Mouse (Mus musculus): Measurements from ENCODE around the gene Rassf7. TPM values are rescaled to one million over a fixed set of nuclear protein-coding genes. Genes with fewer than 3 reads are reported as not detected.

Gene Rassf7
- total and polyA plus RNA-seq, 3 experiments, result 4.1 to 11.6 (median 8.1) TPM

- H3K27ac ChIP-seq (ENCODE audit: insufficient read depth, low read depth), result no peak overlapping the region
- in situ Hi-C loops (cut with MboI; ENCODE audit: low pct_ligation_motif_present, low pct_unique_long_range_greater_than_20kb, low sequenced_read_pairs), result loop anchor here (10.0 kb wide), 1 partner anchor 101 kb away; no protein-coding TSS in a partner anchor
- H3K4me1 ChIP-seq (ENCODE audit: control insufficient read depth in 1 of 2, insufficient read depth in 2 of 2), result peaks cover 14 to 27% of the 10 kb centered on the region in 2 experiments
- dilution Hi-C loops (cut with MboI; ENCODE audit: extremely low pct_ligation_motif_present, extremely low pct_unique_long_range_greater_than_20kb, low sequenced_read_pairs), result no loop called here
- H3K36me3 ChIP-seq (replicated peaks in 1 of 2; ENCODE audit: control insufficient read depth in 1 of 2, insufficient read depth in 1 of 2, low read length in 1 of 2), result peaks cover 59 to 64% of the 10 kb centered on the region in 2 experiments
- no peaks in the 10 kb centered on the region for H3K9me3 ChIP-seq (replicated peaks; ENCODE audit: low read length)
- no peak overlapping the region for H3K4me2 ChIP-seq (ENCODE audit: insufficient read depth, low read depth, poor library complexity, severe bottlenecking)
- DNase-seq (ENCODE audit: extremely low read depth), result no peak
- H3K79me2 ChIP-seq (replicated peaks; ENCODE audit: control insufficient read depth, extremely low read depth, insufficient read depth, poor library complexity, severe bottlenecking), result no peaks in the 10 kb centered on the region
- TF ChIP-seq HCFC1 (IDR thresholded peaks at IDR 0.05; ENCODE audit: low read depth, low read length), result no peak
- no peak for TF ChIP-seq USF1 (IDR thresholded peaks at IDR 0.05; ENCODE audit: low read depth, low read length)
- no peak for TF ChIP-seq RCOR1 (conservative IDR thresholded peaks at IDR 0.05; ENCODE audit: low read depth, low read length)
- no peak for TF ChIP-seq MAX (IDR thresholded peaks at IDR 0.05; ENCODE audit: low read length)
- TF ChIP-seq JUN (IDR thresholded peaks at IDR 0.05; ENCODE audit: insufficient read depth, low read depth, low read length), result no peak
- TF ChIP-seq MAZ (IDR thresholded peaks at IDR 0.05; ENCODE audit: low read depth, low read length), result no peak
- no peak for TF ChIP-seq NELFE (IDR thresholded peaks at IDR 0.05; ENCODE audit: low read depth, low read length)
- no peak for TF ChIP-seq NRF1 (IDR thresholded peaks at IDR 0.05; ENCODE audit: low read depth, low read length)
- no peak for TF ChIP-seq BHLHE40 (IDR thresholded peaks at IDR 0.05; ENCODE audit: low read depth, low read length)
- TF ChIP-seq JUND (conservative IDR thresholded peaks at IDR 0.05; ENCODE audit: low read depth, low read length), result no peak
- no peak for TF ChIP-seq RAD21 (IDR thresholded peaks at IDR 0.05; ENCODE audit: low read depth, low read length)
- TF ChIP-seq ZNF384 (IDR thresholded peaks at IDR 0.05; ENCODE audit: low read depth, low read length), result no peak
- H3K27me3 ChIP-seq (replicated peaks), result no peaks in the 10 kb centered on the region
- no peak overlapping the region for H3K9ac ChIP-seq (ENCODE audit: insufficient read depth, low read depth)
- H3K4me3 ChIP-seq (replicated peaks in 1 of 3; ENCODE audit: low read depth in 2 of 3, low read length in 2 of 3, poor library complexity in 1 of 3), result no peak overlapping the region
Measured at GRCm38 (mm10) chr7:141263640-141264039, 48.0 kb downstream of the Rassf7 start.

- Histone ChIP-seq H3K4me2 (ENCODE audit: insufficient read depth, low read depth, poor library complexity, severe bottlenecking) (peak overlapping the region; percentile 58; the same call in 1 of the 2 replicates), H3K27ac (ENCODE audit: insufficient read depth, low read depth) (peak overlapping the region; percentile 80), H3K36me3 (replicated peaks in 1 of 2; ENCODE audit: control insufficient read depth in 1 of 2, insufficient read depth in 1 of 2, low read length in 1 of 2) (peaks cover 54 to 63% of the 10 kb centered on the region in 2 experiments), H3K4me1 (ENCODE audit: control insufficient read depth in 1 of 2, insufficient read depth in 2 of 2) (peaks cover 14 to 27% of the 10 kb centered on the region in 2 experiments), H3K9ac (ENCODE audit: insufficient read depth, low read depth) (no peak overlapping the region), H3K9me3 (replicated peaks; ENCODE audit: low read length) (no peaks in the 10 kb centered on the region), H3K27me3 (replicated peaks) (no peaks in the 10 kb centered on the region), H3K79me2 (replicated peaks; ENCODE audit: control insufficient read depth, extremely low read depth, insufficient read depth, poor library complexity, severe bottlenecking) (no peaks in the 10 kb centered on the region), H3K4me3 (replicated peaks in 1 of 3; ENCODE audit: low read depth in 2 of 3, low read length in 2 of 3, poor library complexity in 1 of 3) (no peak overlapping the region)
- TF ChIP-seq MXI1 (IDR thresholded peaks at IDR 0.05; ENCODE audit: low read depth, low read length) (no peak), ZMIZ1 (IDR thresholded peaks at IDR 0.05; ENCODE audit: low read depth, low read length) (no peak), EP300 (IDR thresholded peaks at IDR 0.05; ENCODE audit: low read length) (no peak), RAD21 (IDR thresholded peaks at IDR 0.05; ENCODE audit: low read depth, low read length) (no peak), HCFC1 (IDR thresholded peaks at IDR 0.05; ENCODE audit: low read depth, low read length) (no peak), CTCF (conservative IDR thresholded peaks at IDR 0.05 in 1 of 2, IDR thresholded peaks at IDR 0.05 in 1 of 2; ENCODE audit: low read depth in 2 of 2, low read length in 2 of 2) (no peak), PAX5 (IDR thresholded peaks at IDR 0.05; ENCODE audit: low read length) (no peak), CHD1 (IDR thresholded peaks at IDR 0.05; ENCODE audit: low read depth, low read length) (no peak), ETS1 (conservative IDR thresholded peaks at IDR 0.05; ENCODE audit: low read depth, low read length) (no peak)
- in situ Hi-C loops (cut with MboI; ENCODE audit: low pct_ligation_motif_present, low pct_unique_long_range_greater_than_20kb, low sequenced_read_pairs) (loop anchor here (10.0 kb wide), 1 partner anchor 101 kb away; no protein-coding TSS in a partner anchor), dilution Hi-C loops (cut with MboI; ENCODE audit: extremely low pct_ligation_motif_present, extremely low pct_unique_long_range_greater_than_20kb, low sequenced_read_pairs) (no loop called here)
- no peak for DNase-seq (ENCODE audit: extremely low read depth)
Measured at GRCm38 (mm10) chr7:141264041-141264700, 48.5 kb downstream of the Rassf7 start.

Measured in CH12.LX (cell line).